Mouse (Mus musculus): ENCODE results near the gene Dmrta2.

Dmrta2 gene

GRCm38 (mm10) chr4:110019145-110019544 is 41.3 kb downstream of the Dmrta2 start:
- in situ Hi-C loops (cut with MboI; ENCODE audit: low sequenced_read_pairs): loop anchor here (10.0 kb wide), 1 partner anchor 264 kb away; no protein-coding TSS in a partner anchor

- in situ Hi-C loops (cut with MboI; ENCODE audit: low sequenced_read_pairs): no loop called here
These were observed 42.4 kb downstream of the Dmrta2 start for GRCm38 (mm10) chr4:110020255-110020654.

- in situ Hi-C loops (cut with MboI; ENCODE audit: low sequenced_read_pairs): no loop called here
These were observed 44.2 kb downstream of the Dmrta2 start for GRCm38 (mm10) chr4:110021956-110022625.

- in situ Hi-C loops (cut with MboI; ENCODE audit: low sequenced_read_pairs): no loop called here
These were observed 50.8 kb downstream of the Dmrta2 start for GRCm38 (mm10) chr4:110028461-110029188.

- in situ Hi-C loops (cut with MboI; ENCODE audit: low sequenced_read_pairs): no loop called here
These were observed 51.6 kb downstream of the Dmrta2 start for GRCm38 (mm10) chr4:110029446-110029845.

All from CH12F3 (cell line).